Mouse (Mus musculus): ENCODE measurements around the gene Tmem88b.

- TF ChIP-seq CTCF (IDR thresholded peaks at IDR 0.05), result no peak
- no peak for TF ChIP-seq EP300 (IDR thresholded peaks at IDR 0.05; ENCODE audit: insufficient read depth, low read depth, low read length)
- TF ChIP-seq POLR2A (IDR thresholded peaks at IDR 0.05; ENCODE audit: insufficient read depth, low read depth, low read length), result no peak
These were observed 428 bp downstream of the Tmem88b start for GRCm38 (mm10) chr4:155785246-155785645.
